Mouse (Mus musculus) midbrain, embryonic 12.5 days (tissue): ENCODE measurements around the gene Fzd5. TPM values are rescaled to one million over a fixed set of nuclear protein-coding genes. Genes with fewer than 3 reads are reported as not detected.
A peak's percentile ranks its signal among the peaks of the same experiment; 100 is the strongest.

ENCODE experiments used
- ATAC-seq: fragments of 200-750 bp; cut with Nextera tagmentation; 2 replicates; pipeline ENCODE4 v1.8.0; 2017; ENCODE audit warnings: low read depth, moderate TSS enrichment, moderate library complexity; ENCODE audit not compliant: low FRiP score
- H3K27ac ChIP-seq: fragments of 300-500 bp; sonication (generic); replicated peaks from 2 replicates; pipeline ENCODE4 v1.5.1; 2016; ENCODE audit warnings: mild to moderate bottlenecking
- H3K27me3 ChIP-seq: fragments of 300-500 bp; sonication (generic); 2 replicates; pipeline ENCODE4 v1.6.1; 2016; ENCODE audit warnings: mild to moderate bottlenecking
- H3K36me3 ChIP-seq: fragments of 300-500 bp; sonication (generic); 2 replicates; pipeline ENCODE4 v1.6.1; 2016
- H3K4me1 ChIP-seq: fragments of 300-500 bp; sonication (generic); 2 replicates; pipeline ENCODE4 v1.6.1; 2016
- H3K4me2 ChIP-seq: fragments of 300-500 bp; sonication (generic); replicated peaks from 2 replicates; pipeline ENCODE4 v1.6.1; 2016; ENCODE audit warnings: mild to moderate bottlenecking, moderate library complexity
- H3K4me3 ChIP-seq: fragments of 300-500 bp; sonication (generic); 2 replicates; pipeline ENCODE4 v1.5.1; 2016; ENCODE audit warnings: mild to moderate bottlenecking
- H3K9ac ChIP-seq: fragments of 300-500 bp; sonication (generic); replicated peaks from 2 replicates; pipeline ENCODE4 v1.6.1; 2016; ENCODE audit warnings: mild to moderate bottlenecking, moderate library complexity
- H3K9me3 ChIP-seq: fragments of 300-500 bp; sonication (generic); 2 replicates; pipeline ENCODE4 v1.6.1; 2016; ENCODE audit warnings: mild to moderate bottlenecking
- WGBS: fragments of 180-500 bp; shearing (Covaris S2); methylation state at CpG from one replicate; pipeline ENCODE4 v1.1.7; 2016; 5-methylcytosine and 5-hydroxymethylcytosine counted together
- polyA plus RNA-seq: library from polyadenylated mRNA; unstranded; fragments of >200 nt; fragmentation: Nextera tagmentation; extraction: Ambion mirVana; gene quantifications from 2 replicates; pipeline ENCODE4 v1.2.1, GENCODE M21; 2016

The Fzd5 gene
- 0.36 and 0.42 TPM in 2 replicates for polyA plus RNA-seq

DNA sequence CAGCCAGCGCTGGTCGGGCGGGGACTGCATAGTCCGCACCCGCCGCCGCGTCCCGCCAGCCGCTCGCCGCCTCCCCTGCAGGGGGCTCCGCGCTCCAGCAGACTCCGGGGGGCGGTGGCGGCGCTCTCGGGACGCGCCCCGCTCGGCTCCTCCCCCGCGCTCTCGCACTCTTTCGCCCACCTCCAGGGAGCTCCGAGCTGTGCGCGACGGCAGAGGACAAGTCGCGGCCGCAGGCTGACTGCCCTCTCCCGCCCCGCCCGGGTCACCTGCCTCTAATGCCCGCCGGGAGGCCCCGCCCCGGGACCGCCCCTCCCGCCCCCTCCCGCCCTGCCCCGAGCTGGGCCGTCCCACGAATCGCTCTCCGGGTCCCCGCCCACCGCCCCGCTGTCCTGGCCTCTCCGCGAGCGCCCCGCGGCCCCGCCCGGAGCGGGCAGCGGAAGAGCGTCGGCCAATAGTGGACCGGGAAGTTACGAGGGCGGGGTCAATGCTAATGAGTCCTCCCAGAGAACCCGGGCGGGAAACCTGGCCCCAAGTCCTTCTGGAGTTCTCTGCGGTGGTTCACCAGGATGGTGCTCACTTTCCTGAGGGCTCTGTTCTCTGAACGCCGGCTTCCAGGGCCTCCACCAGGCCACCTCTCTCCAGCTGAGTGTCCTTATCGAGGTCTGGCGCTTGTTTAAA, at the start of gene Fzd5:
Gene Fzd5 (minus strand): TSS at position 250 of the 678 bp plus-strand sequence.
- no peaks in the 10 kb centered on the region for H3K36me3 ChIP-seq
- H3K4me3 ChIP-seq = peak within 1 kb of the TSS; percentile 64
- under 1% methylated on average over 50 of the region's 73 CpGs for WGBS
- H3K27ac ChIP-seq = no peak within 1 kb of the TSS
- peak within 1 kb of the TSS; percentile 60 for H3K9ac ChIP-seq
- peaks cover 69% of the 10 kb centered on the region for H3K27me3 ChIP-seq
- H3K4me1 ChIP-seq = peaks cover 52% of the 10 kb centered on the region
- peak; percentile 94 for ATAC-seq
- H3K4me2 ChIP-seq = peak within 1 kb of the TSS; percentile 91
- H3K9me3 ChIP-seq = no peaks in the 10 kb centered on the region

GRCm38 (mm10) chr1:64779863-64780262, 42.3 kb upstream of the Fzd5 start:
- H3K4me2 ChIP-seq = peak overlapping the region; percentile 22
- H3K4me3 ChIP-seq = no peak overlapping the region
- WGBS = 26% methylated on average over 12 of the region's 12 CpGs
- no peaks in the 10 kb centered on the region for H3K9me3 ChIP-seq
- no peak overlapping the region for H3K9ac ChIP-seq
- H3K36me3 ChIP-seq = no peaks in the 10 kb centered on the region
- H3K27me3 ChIP-seq = no peaks in the 10 kb centered on the region
- peak; percentile 55 for ATAC-seq
- H3K4me1 ChIP-seq = peaks cover 15% of the 10 kb centered on the region
- H3K27ac ChIP-seq = no peak overlapping the region

GRCm38 (mm10) chr1:64779415-64779814, 41.9 kb upstream of the Fzd5 start:
- ATAC-seq = no peak
- Histone ChIP-seq H3K4me2 (peak overlapping the region; percentile 22), H3K4me3 (no peak overlapping the region), H3K27ac (no peak overlapping the region), H3K4me1 (peaks cover 15% of the 10 kb centered on the region), H3K27me3 (no peaks in the 10 kb centered on the region), H3K9ac (no peak overlapping the region), H3K9me3 (no peaks in the 10 kb centered on the region), H3K36me3 (no peaks in the 10 kb centered on the region)
- 26% methylated on average over 5 of the region's 5 CpGs for WGBS

DNA sequence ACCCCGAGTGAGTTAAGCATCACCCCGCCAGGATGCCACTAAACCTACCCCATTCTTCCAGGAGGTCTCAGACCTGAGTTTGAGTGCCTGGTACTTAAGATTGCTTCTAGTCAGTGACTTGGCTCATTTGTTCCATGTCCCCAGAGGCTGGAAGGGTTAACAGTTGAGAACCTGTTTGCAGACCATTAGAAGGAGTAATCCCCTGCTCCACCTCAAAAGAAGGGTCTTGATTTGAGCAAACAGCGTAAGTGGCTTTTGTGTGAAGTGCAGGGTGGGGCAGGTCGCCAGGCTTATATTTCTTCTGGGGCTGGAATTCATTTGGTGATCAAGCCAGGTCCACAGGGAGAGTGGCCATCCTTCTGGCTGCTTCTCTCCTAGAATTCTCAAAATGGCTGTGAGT, 35.8 kb upstream of the Fzd5 start:
- Histone ChIP-seq H3K27ac (no peak overlapping the region), H3K9me3 (no peaks in the 10 kb centered on the region), H3K36me3 (no peaks in the 10 kb centered on the region), H3K4me1 (no peaks in the 10 kb centered on the region), H3K27me3 (peaks cover 4% of the 10 kb centered on the region; the same call in 1 of the 2 replicates), H3K4me3 (no peak overlapping the region), H3K4me2 (no peak overlapping the region), H3K9ac (no peak overlapping the region)
- ATAC-seq = no peak
- 61% methylated on average over 4 of the region's 4 CpGs for WGBS

DNA sequence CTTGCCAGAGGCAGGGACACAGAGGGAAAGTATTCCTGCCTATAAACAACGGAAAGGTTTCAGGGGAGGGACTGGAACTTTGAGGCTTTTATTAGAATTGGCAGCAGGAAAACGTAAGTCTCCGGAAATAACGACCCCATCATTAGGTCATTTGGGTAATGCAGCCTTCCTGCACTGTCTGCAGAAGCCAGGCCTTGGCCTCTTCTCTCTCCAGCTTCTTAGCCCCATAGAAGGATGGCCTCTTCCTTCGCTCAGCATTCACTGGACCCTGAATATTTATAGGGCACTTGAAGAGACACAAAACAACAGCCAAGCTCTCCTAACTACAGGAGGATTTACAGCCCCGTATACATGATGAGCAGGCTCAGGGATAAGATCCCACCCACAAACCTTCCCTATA, 32.6 kb upstream of the Fzd5 start:
- H3K4me2 ChIP-seq = no peak overlapping the region
- no peak overlapping the region for H3K27ac ChIP-seq
- no peak overlapping the region for H3K4me3 ChIP-seq
- 58% methylated on average over 6 of the region's 6 CpGs for WGBS
- no peaks in the 10 kb centered on the region for H3K4me1 ChIP-seq
- H3K36me3 ChIP-seq = no peaks in the 10 kb centered on the region
- H3K9ac ChIP-seq = no peak overlapping the region
- H3K9me3 ChIP-seq = no peaks in the 10 kb centered on the region
- no peak for ATAC-seq
- peaks cover 4% of the 10 kb centered on the region; the same call in 1 of the 2 replicates for H3K27me3 ChIP-seq

- ATAC-seq = no peak
- 75% methylated on average over 4 of the region's 4 CpGs for WGBS
These were observed 24.1 kb upstream of the Fzd5 start for GRCm38 (mm10) chr1:64761646-64762045.

DNA sequence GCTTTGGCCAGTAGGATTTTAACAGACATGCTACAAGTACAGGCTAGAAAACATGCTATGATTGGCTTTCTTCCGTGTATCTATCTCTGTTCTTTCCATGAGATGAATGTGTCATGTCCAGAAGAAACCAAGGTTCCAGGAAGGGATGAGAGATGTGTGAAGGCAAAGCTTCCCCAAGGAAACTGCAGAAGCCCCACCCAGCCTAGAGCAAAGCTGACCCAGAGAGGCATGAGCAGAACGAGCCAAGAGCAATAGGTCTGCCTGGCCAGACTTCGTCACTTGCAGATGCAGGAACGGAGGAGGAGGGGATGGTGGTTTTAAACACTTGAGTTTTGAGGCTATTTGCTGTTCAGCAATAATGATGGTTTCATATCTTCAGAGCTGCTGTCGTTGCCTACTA, 20.2 kb upstream of the Fzd5 start:
- Histone ChIP-seq H3K4me1 (no peaks in the 10 kb centered on the region), H3K9me3 (no peaks in the 10 kb centered on the region), H3K36me3 (no peaks in the 10 kb centered on the region), H3K9ac (no peak overlapping the region), H3K27ac (no peak overlapping the region), H3K27me3 (no peaks in the 10 kb centered on the region), H3K4me3 (no peak overlapping the region), H3K4me2 (no peak overlapping the region)
- ATAC-seq = no peak
- WGBS = 86% methylated on average over 5 of the region's 5 CpGs

More at GRCm38 (mm10) chr1:64761646-64762045, 24.1 kb upstream of the Fzd5 start:
- H3K9ac ChIP-seq = no peak overlapping the region
- no peak overlapping the region for H3K27ac ChIP-seq
- H3K4me3 ChIP-seq = no peak overlapping the region
- H3K27me3 ChIP-seq = no peaks in the 10 kb centered on the region
- no peaks in the 10 kb centered on the region for H3K9me3 ChIP-seq
- H3K4me2 ChIP-seq = no peak overlapping the region
- H3K36me3 ChIP-seq = no peaks in the 10 kb centered on the region
- H3K4me1 ChIP-seq = no peaks in the 10 kb centered on the region

- Histone ChIP-seq H3K4me1 (no peaks in the 10 kb centered on the region), H3K9ac (no peak overlapping the region), H3K36me3 (no peaks in the 10 kb centered on the region), H3K27me3 (no peaks in the 10 kb centered on the region), H3K4me3 (no peak overlapping the region), H3K4me2 (no peak overlapping the region), H3K9me3 (no peaks in the 10 kb centered on the region), H3K27ac (no peak overlapping the region)
- 17% methylated on average over 2 of the region's 2 CpGs for WGBS
- no peak for ATAC-seq
These were observed 19.7 kb upstream of the Fzd5 start for GRCm38 (mm10) chr1:64757254-64757653.

DNA sequence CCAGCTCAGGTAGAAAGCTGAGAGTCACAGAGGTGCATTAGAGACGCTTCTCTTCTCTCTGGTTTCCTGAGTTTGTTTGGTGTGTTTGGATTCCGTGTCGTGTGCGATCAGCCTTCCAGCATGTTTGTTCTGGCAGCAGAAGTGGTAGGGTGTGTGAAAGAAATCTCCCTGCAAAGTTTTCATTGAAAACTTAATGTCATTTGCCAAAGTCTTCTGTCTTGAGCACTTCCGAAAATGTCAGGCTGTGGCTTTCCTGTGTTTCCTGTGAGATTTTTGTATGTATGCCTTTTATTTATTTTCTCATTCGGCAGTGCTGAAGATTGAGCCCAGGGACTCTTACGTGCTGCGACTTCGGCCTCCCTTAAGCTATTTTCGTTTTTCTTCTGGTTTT, 19.1 kb upstream of the Fzd5 start:
- no peaks in the 10 kb centered on the region for H3K9me3 ChIP-seq
- no peak overlapping the region for H3K4me2 ChIP-seq
- WGBS = 77% methylated on average over 10 of the region's 10 CpGs
- no peak overlapping the region for H3K9ac ChIP-seq
- H3K36me3 ChIP-seq = no peaks in the 10 kb centered on the region
- H3K27me3 ChIP-seq = no peaks in the 10 kb centered on the region
- no peak overlapping the region for H3K27ac ChIP-seq
- no peaks in the 10 kb centered on the region for H3K4me1 ChIP-seq
- H3K4me3 ChIP-seq = no peak overlapping the region
- no peak for ATAC-seq

DNA sequence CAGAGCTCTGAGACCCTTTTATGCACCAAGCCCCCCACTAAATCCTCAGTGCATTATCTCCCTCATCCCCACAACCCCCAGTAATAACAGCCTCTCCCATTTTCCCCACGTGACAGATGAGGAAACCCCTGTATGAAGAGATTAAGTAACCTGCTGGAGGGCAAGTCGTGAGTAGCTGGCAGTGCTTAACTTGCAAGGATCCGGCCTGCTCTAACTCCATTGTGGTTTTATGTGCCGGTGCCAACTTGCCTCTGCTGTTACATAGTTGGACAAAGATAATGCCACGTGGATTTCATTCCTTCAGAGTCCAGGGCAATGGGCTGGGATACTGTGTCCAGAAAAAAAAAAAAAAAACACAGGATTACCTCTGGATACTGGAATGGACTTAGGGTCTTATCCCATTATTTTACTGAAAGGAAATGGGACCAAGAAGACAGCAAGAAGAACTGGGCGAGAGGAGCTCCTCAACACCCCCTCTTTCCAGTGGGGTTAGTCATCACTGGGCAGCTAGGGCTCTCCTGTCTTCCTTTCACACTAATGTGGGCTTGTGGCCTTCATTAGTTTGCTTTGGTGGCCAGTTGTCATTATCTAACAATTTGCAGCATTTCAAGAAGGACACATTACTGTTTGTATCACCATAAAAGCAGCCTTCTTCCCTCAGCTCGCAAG, 18.6 kb upstream of the Fzd5 start:
- WGBS = 70% methylated on average over 7 of the region's 7 CpGs
- no peaks in the 10 kb centered on the region for H3K4me1 ChIP-seq
- H3K27me3 ChIP-seq = no peaks in the 10 kb centered on the region
- no peak overlapping the region for H3K4me3 ChIP-seq
- no peak for ATAC-seq
- H3K9me3 ChIP-seq = no peaks in the 10 kb centered on the region
- no peak overlapping the region for H3K9ac ChIP-seq
- H3K4me2 ChIP-seq = no peak overlapping the region
- no peaks in the 10 kb centered on the region for H3K36me3 ChIP-seq
- H3K27ac ChIP-seq = no peak overlapping the region

- no peak overlapping the region for H3K4me3 ChIP-seq
- H3K9me3 ChIP-seq = no peaks in the 10 kb centered on the region
- ATAC-seq = no peak
- no peak overlapping the region for H3K9ac ChIP-seq
- no peaks in the 10 kb centered on the region for H3K27me3 ChIP-seq
- H3K4me1 ChIP-seq = no peaks in the 10 kb centered on the region
- no peak overlapping the region for H3K4me2 ChIP-seq
- H3K36me3 ChIP-seq = no peaks in the 10 kb centered on the region
- no peak overlapping the region for H3K27ac ChIP-seq
- 90% methylated on average over 5 of the region's 5 CpGs for WGBS
These were observed 17.1 kb upstream of the Fzd5 start for GRCm38 (mm10) chr1:64754658-64755057.

DNA sequence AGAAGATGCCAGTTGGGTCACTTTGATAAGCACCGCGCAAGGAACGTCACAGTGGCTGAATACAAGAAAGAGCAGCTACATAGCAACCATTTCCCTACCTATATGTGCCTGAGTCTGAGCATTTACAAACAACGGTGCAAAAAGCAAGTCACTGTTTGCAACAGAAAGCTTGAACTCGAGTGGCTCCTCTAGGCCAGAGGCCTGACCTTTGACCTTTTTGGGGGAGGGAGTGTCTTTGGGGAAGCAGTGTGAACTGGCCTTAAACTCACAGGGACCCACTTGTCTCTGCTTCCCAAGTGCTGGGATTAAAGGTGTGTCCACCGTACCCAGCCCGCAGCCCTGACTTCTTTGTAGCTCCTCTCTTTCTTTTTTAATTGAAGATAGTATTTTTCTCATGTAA, 16.1 kb upstream of the Fzd5 start:
- no peak overlapping the region for H3K9ac ChIP-seq
- H3K36me3 ChIP-seq = no peaks in the 10 kb centered on the region
- no peak for ATAC-seq
- WGBS = 78% methylated on average over 7 of the region's 7 CpGs
- H3K4me3 ChIP-seq = no peak overlapping the region
- H3K4me1 ChIP-seq = no peaks in the 10 kb centered on the region
- no peak overlapping the region for H3K27ac ChIP-seq
- no peak overlapping the region for H3K4me2 ChIP-seq
- H3K9me3 ChIP-seq = no peaks in the 10 kb centered on the region
- H3K27me3 ChIP-seq = no peaks in the 10 kb centered on the region
